Mouse (Mus musculus) kidney, postnatal 0 days (tissue): ENCODE measurements around the gene Gm8068. TPM values are rescaled to one million over a fixed set of nuclear protein-coding genes. Genes with fewer than 3 reads are reported as not detected.
"Not testable (repeated sequence)": the region's sequence is repeated elsewhere in the genome, so short reads cannot be mapped to it uniquely, and the experiment has no call there.

Experiments used
- ATAC-seq: fragments of 200-750 bp; cut with Nextera tagmentation; replicated peaks from 2 replicates; pipeline ENCODE4 v1.8.0; 2017; ENCODE audit warnings: low read depth, moderate number of reproducible peaks, moderate TSS enrichment, moderate library complexity; ENCODE audit not compliant: low FRiP score
- DNase-seq: peaks from one replicate; pipeline ENCODE4 v3.0.0-alpha.2; 2016; ENCODE audit warnings: low spot score
- H3K27ac ChIP-seq: fragments of 300-500 bp; sonication (generic); 2 replicates; pipeline ENCODE4 v1.5.1; 2014; ENCODE audit warnings: mild to moderate bottlenecking
- H3K27me3 ChIP-seq: fragments of 300-500 bp; sonication (generic); 2 replicates; pipeline ENCODE4 v1.6.1; 2014; ENCODE audit warnings: low read length, mixed read lengths; ENCODE audit not compliant: insufficient read depth
- H3K36me3 ChIP-seq: fragments of 300-500 bp; sonication (generic); 2 replicates; pipeline ENCODE4 v1.6.1; 2014; ENCODE audit warnings: low read length, mixed read lengths; ENCODE audit not compliant: insufficient read depth
- H3K4me1 ChIP-seq: fragments of 300-500 bp; sonication (generic); replicated peaks from 2 replicates; pipeline ENCODE4 v1.6.1; 2014; ENCODE audit warnings: antibody characterized with exemption, low read length, mixed read lengths; ENCODE audit not compliant: insufficient read depth
- H3K4me2 ChIP-seq: fragments of 300-500 bp; sonication (generic); 2 replicates; pipeline ENCODE4 v1.6.1; 2014; ENCODE audit warnings: mild to moderate bottlenecking, low read length, moderate library complexity, mixed read lengths
- H3K4me3 ChIP-seq: fragments of 300-500 bp; sonication (generic); replicated peaks from 2 replicates; pipeline ENCODE4 v1.5.1; 2014; ENCODE audit warnings: low read depth, low read length
- H3K9ac ChIP-seq: fragments of 300-500 bp; sonication (generic); 2 replicates; pipeline ENCODE4 v1.6.1; 2014; ENCODE audit warnings: low read depth, low read length
- H3K9me3 ChIP-seq: fragments of 300-500 bp; sonication (generic); replicated peaks from 2 replicates; pipeline ENCODE4 v1.6.1; 2016; ENCODE audit warnings: low read length, inconsistent platforms, mixed read lengths
- WGBS: fragments of 180-500 bp; shearing (Covaris S2); extraction: QIAGEN DNeasy Blood & Tissue Kit; methylation state at CpG from one replicate; pipeline ENCODE4 v1.1.7; 2014; 5-methylcytosine and 5-hydroxymethylcytosine counted together
- polyA plus RNA-seq: library from polyadenylated mRNA; unstranded; fragments of >200 nt; fragmentation: Nextera tagmentation; extraction: Ambion mirVana; gene quantifications from 2 replicates; pipeline ENCODE4 v1.2.1, GENCODE M21; 2015

The Gm8068 gene
- not detected in 2 replicates for polyA plus RNA-seq

- WGBS, result no CpG with 5 or more reads among the region's 3 CpGs
- H3K36me3 ChIP-seq, H3K9ac ChIP-seq, H3K9me3 ChIP-seq, H3K27ac ChIP-seq, H3K27me3 ChIP-seq, ATAC-seq, H3K4me3 ChIP-seq, H3K4me1 ChIP-seq, H3K4me2 ChIP-seq, DNase-seq: not testable (repeated sequence)
Observed at GRCm38 (mm10) chr14:41701785-41702184, at the start of gene Gm8068. Gene Gm8068 (minus strand): TSS chr14:41701885.

- not testable (repeated sequence) for DNase-seq, H3K27me3 ChIP-seq, H3K9me3 ChIP-seq, H3K27ac ChIP-seq, H3K4me2 ChIP-seq, H3K4me3 ChIP-seq, H3K9ac ChIP-seq, H3K36me3 ChIP-seq, H3K4me1 ChIP-seq, ATAC-seq
- no CpG with 5 or more reads among the region's 1 CpGs for WGBS
Observed at GRCm38 (mm10) chr14:41750514-41750913, 48.8 kb upstream of the Gm8068 start, which contains the start of gene Gm7929. Gene Gm7929 (minus strand): TSS chr14:41750614.

GRCm38 (mm10) chr14:41723437-41723836 lies 21.8 kb upstream of the Gm8068 start:
- not testable (repeated sequence) for DNase-seq, ATAC-seq
- 76% methylated on average over 17 of the region's 17 CpGs for WGBS

GRCm38 (mm10) chr14:41717180-41717579 lies 15.5 kb upstream of the Gm8068 start:
- not testable (repeated sequence) for H3K36me3 ChIP-seq, H3K9me3 ChIP-seq, DNase-seq, ATAC-seq, H3K9ac ChIP-seq, H3K4me1 ChIP-seq, H3K27me3 ChIP-seq, H3K4me3 ChIP-seq, H3K4me2 ChIP-seq, H3K27ac ChIP-seq
- 85% methylated on average over 1 of the region's 1 CpGs for WGBS

More at GRCm38 (mm10) chr14:41723437-41723836, 21.8 kb upstream of the Gm8068 start:
- H3K36me3 ChIP-seq, H3K27me3 ChIP-seq, H3K4me2 ChIP-seq, H3K4me1 ChIP-seq, H3K27ac ChIP-seq, H3K4me3 ChIP-seq, H3K9ac ChIP-seq, H3K9me3 ChIP-seq: not testable (repeated sequence)

- not testable (repeated sequence) for H3K27ac ChIP-seq, H3K4me1 ChIP-seq, H3K27me3 ChIP-seq, ATAC-seq, H3K9ac ChIP-seq, H3K4me3 ChIP-seq, H3K9me3 ChIP-seq, H3K36me3 ChIP-seq, DNase-seq, H3K4me2 ChIP-seq
- WGBS, result 90% methylated on average over 2 of the region's 2 CpGs
Observed at GRCm38 (mm10) chr14:41648176-41648575, 53.5 kb downstream of the Gm8068 start.

Other genes starting within 250 kb of the Gm8068 start
- gene Gm7954, start 248.4 kb downstream of the Gm8068 start, polyA plus RNA-seq, result not detected in 2 replicates
- gene Gm3486, start 212.4 kb downstream of the Gm8068 start, polyA plus RNA-seq, result not detected in 2 replicates
- not detected in 2 replicates for gene Gm7970, start 146.3 kb downstream of the Gm8068 start, polyA plus RNA-seq
- gene 1700049E17Rik2, start 128.7 kb downstream of the Gm8068 start, polyA plus RNA-seq, result not detected in 2 replicates
- gene Gm3072, start 77.3 kb downstream of the Gm8068 start, polyA plus RNA-seq, result not detected in 2 replicates
- not detected in 2 replicates for gene Gm3676, start 55.4 kb downstream of the Gm8068 start, polyA plus RNA-seq
- gene Gm7929, start 48.7 kb upstream of the Gm8068 start, polyA plus RNA-seq, result not detected in 2 replicates
- not detected in 2 replicates for gene Gm47189, start 70.6 kb upstream of the Gm8068 start, polyA plus RNA-seq
- not detected in 2 replicates for gene Gm7980, start 205.4 kb upstream of the Gm8068 start, polyA plus RNA-seq
- gene 1700049E17Rik1, start 223.1 kb upstream of the Gm8068 start, polyA plus RNA-seq, result not detected in 2 replicates
- gene 1700024B05Rik, start 242.1 kb upstream of the Gm8068 start, polyA plus RNA-seq, result not detected in 2 replicates